Mouse (Mus musculus) kidney, adult 18-20 months (tissue): Measurements from ENCODE around the gene Slc39a5.

Source experiments
- DNase-seq: peaks from one replicate; pipeline ENCODE4 v3.0.0; 2021

Gene Slc39a5

GRCm38 (mm10) chr10:128401056-128401455, at the start of gene Slc39a5:
Gene Slc39a5 (minus strand): TSS chr10:128401229.
- peak; percentile 48 for DNase-seq

GRCm38 (mm10) chr10:128445407-128445806, 44.4 kb upstream of the Slc39a5 start:
- peak; percentile 13 for DNase-seq

GRCm38 (mm10) chr10:128444354-128444753, 43.3 kb upstream of the Slc39a5 start:
- no peak for DNase-seq

- DNase-seq: no peak
Observed at GRCm38 (mm10) chr10:128442718-128443117, 41.7 kb upstream of the Slc39a5 start.

GRCm38 (mm10) chr10:128441324-128442119, 40.5 kb upstream of the Slc39a5 start:
- no peak for DNase-seq

- peak; percentile 32 for DNase-seq
Observed at GRCm38 (mm10) chr10:128440407-128440806, 39.4 kb upstream of the Slc39a5 start.

- DNase-seq: peak; percentile 16
Observed at GRCm38 (mm10) chr10:128438675-128439279, 37.7 kb upstream of the Slc39a5 start.

GRCm38 (mm10) chr10:128436376-128436775, 35.3 kb upstream of the Slc39a5 start:
- no peak for DNase-seq

GRCm38 (mm10) chr10:128435873-128436272, 34.8 kb upstream of the Slc39a5 start:
- no peak for DNase-seq

GRCm38 (mm10) chr10:128435186-128435823, 34.3 kb upstream of the Slc39a5 start:
- peak; percentile 85 for DNase-seq

GRCm38 (mm10) chr10:128434681-128435080, 33.7 kb upstream of the Slc39a5 start:
- no peak for DNase-seq

- no peak for DNase-seq
Observed at GRCm38 (mm10) chr10:128433417-128433816, 32.4 kb upstream of the Slc39a5 start.

GRCm38 (mm10) chr10:128429454-128429853, 28.4 kb upstream of the Slc39a5 start:
- DNase-seq: no peak

- DNase-seq: no peak
Observed at GRCm38 (mm10) chr10:128429052-128429451, 28.0 kb upstream of the Slc39a5 start.

- no peak for DNase-seq
Observed at GRCm38 (mm10) chr10:128425260-128425659, 24.2 kb upstream of the Slc39a5 start.

GRCm38 (mm10) chr10:128424604-128425003, 23.6 kb upstream of the Slc39a5 start:
- no peak for DNase-seq

- no peak for DNase-seq
Observed at GRCm38 (mm10) chr10:128422426-128422825, 21.4 kb upstream of the Slc39a5 start.

- no peak for DNase-seq
Observed at GRCm38 (mm10) chr10:128414848-128415247, 13.8 kb upstream of the Slc39a5 start.

GRCm38 (mm10) chr10:128413076-128413475, 12.0 kb upstream of the Slc39a5 start:
- DNase-seq: no peak

- no peak for DNase-seq
Observed at GRCm38 (mm10) chr10:128412558-128412957, 11.5 kb upstream of the Slc39a5 start.

- no peak for DNase-seq
Observed at GRCm38 (mm10) chr10:128412055-128412381, 11.0 kb upstream of the Slc39a5 start.

- DNase-seq: peak; percentile 98
Observed at GRCm38 (mm10) chr10:128411211-128412054, 10.4 kb upstream of the Slc39a5 start, which contains the start of the genes Nabp2 and Rnf41. Gene Nabp2 (minus strand): TSS chr10:128411492. Gene Rnf41 (plus strand): TSS chr10:128411657.

GRCm38 (mm10) chr10:128410560-128410845, 9.5 kb upstream of the Slc39a5 start:
- no peak for DNase-seq
